ENCODE assay signal across 28 mouse cellular contexts in genomic region chr7:70213970-70214520, GRCm38 (mm10).
DNase-seq lines count a peak whose midpoint lies in the region; ATAC-seq and TF ChIP-seq lines count a peak whose summit lies in the region.
"Had no signal": no experiment of that assay in that cellular context is flagged by ENCODE, and none has a peak within 500 bp of the region (broad histone marks: within the 10 kb centered on the region; RNA-seq: fewer than 3 reads in every experiment).

No protein-coding gene starts in this region.

- no peaks in the 10 kb centered on the region for H3K36me3 ChIP-seq in kidney, postnatal 0 days (ENCODE audit: insufficient read depth, low read length)
- H3K36me3 ChIP-seq in kidney, embryonic 15.5 days, result no peaks in the 10 kb centered on the region
- no peaks in the 10 kb centered on the region for H3K36me3 ChIP-seq in lung, postnatal 0 days (ENCODE audit: insufficient read depth, low read length)
- H3K36me3 ChIP-seq: embryonic facial prominence, embryonic 13.5 days; hindbrain, embryonic 10.5 days; hindbrain, embryonic 15.5 days; liver, embryonic 12.5 days; midbrain, embryonic 13.5 days had no signal

- no peak overlapping the region for H3K4me2 ChIP-seq in kidney, postnatal 0 days (ENCODE audit: low read length)
- H3K4me2 ChIP-seq in kidney, embryonic 15.5 days, result no peak overlapping the region
- no peak overlapping the region for H3K4me2 ChIP-seq in lung, postnatal 0 days (replicated peaks; ENCODE audit: low read depth, low read length)
- H3K4me2 ChIP-seq: embryonic facial prominence, embryonic 13.5 days; hindbrain, embryonic 15.5 days; liver, embryonic 12.5 days; midbrain, embryonic 13.5 days had no signal

- ATAC-seq in kidney, postnatal 0 days (replicated peaks; ENCODE audit: low FRiP score, low read depth), result no peak
- ATAC-seq in kidney, embryonic 15.5 days (replicated peaks; ENCODE audit: low FRiP score), result no peak
- peak; percentile 57 for ATAC-seq in lung, postnatal 0 days
- ATAC-seq: forebrain, embryonic 16.5 days; inflammation-experienced regulatory T-cells, adult 6 months; liver, embryonic 12.5 days; liver, postnatal 0 days; midbrain, embryonic 13.5 days had no signal

- 43% methylated on average over 4 of the region's 4 CpGs for WGBS in kidney, postnatal 0 days
- WGBS in kidney, embryonic 15.5 days, result 52% methylated on average over 4 of the region's 4 CpGs
- WGBS in lung, postnatal 0 days, result 29% methylated on average over 4 of the region's 4 CpGs

- no peak overlapping the region for H3K4me3 ChIP-seq in kidney, postnatal 0 days (replicated peaks; ENCODE audit: low read depth, low read length)
- H3K4me3 ChIP-seq in kidney, embryonic 15.5 days (replicated peaks), result no peak overlapping the region
- H3K4me3 ChIP-seq in lung, postnatal 0 days (ENCODE audit: low read depth, low read length), result no peak overlapping the region
- H3K4me3 ChIP-seq: embryonic facial prominence, embryonic 13.5 days; erythroblast, embryonic 14.5 days; hindbrain, embryonic 10.5 days; hindbrain, embryonic 15.5 days; liver, embryonic 12.5 days; megakaryocyte, embryonic 14.5 days; midbrain, embryonic 13.5 days had no signal

- DNase-seq in kidney, postnatal 0 days (ENCODE audit: low spot score), result peak; percentile 72
- peak; percentile 29 for DNase-seq in lung, postnatal 0 days (ENCODE audit: low spot score)
- no peak for DNase-seq in lung, postnatal 10 days
- DNase-seq in mesoderm, embryonic 11.5 days (ENCODE audit: low read depth, low spot score), result peak; percentile 43
- no peak for DNase-seq in liver
- DNase-seq in spleen, adult 12 weeks (ENCODE audit: low spot score), result no peak
- DNase-seq: adrenal gland, postnatal 25 days; cerebellum, adult 11-12 months; cerebellum, adult 9-11 months; embryo, embryonic 11 days; gastrocnemius, postnatal 10 days; heart, postnatal 14 days; kidney, adult 18-20 months; layer of hippocampus, adult 9-11 months; liver, postnatal 0 days; lung, postnatal 4 days; thymus, adult 18-20 months; thymus, postnatal 25 days had no signal

- H3K9me3 ChIP-seq in kidney, postnatal 0 days (replicated peaks; ENCODE audit: low read length), result no peaks in the 10 kb centered on the region
- H3K9me3 ChIP-seq in kidney, embryonic 15.5 days (replicated peaks), result no peaks in the 10 kb centered on the region
- no peaks in the 10 kb centered on the region for H3K9me3 ChIP-seq in lung, postnatal 0 days (ENCODE audit: low read length)
- H3K9me3 ChIP-seq: embryonic facial prominence, embryonic 13.5 days; hindbrain, embryonic 10.5 days; hindbrain, embryonic 15.5 days; liver, embryonic 12.5 days; megakaryocyte, embryonic 14.5 days; midbrain, embryonic 13.5 days had no signal

- TF ChIP-seq CTCF in kidney, postnatal 0 days (IDR thresholded peaks at IDR 0.05; ENCODE audit: low read depth), result no peak
- TF ChIP-seq CTCF in lung, postnatal 0 days (IDR thresholded peaks at IDR 0.05), result no peak

- no peaks in the 10 kb centered on the region for H3K4me1 ChIP-seq in kidney, postnatal 0 days (replicated peaks; ENCODE audit: insufficient read depth, low read length)
- H3K4me1 ChIP-seq in kidney, embryonic 15.5 days, result no peaks in the 10 kb centered on the region
- no peaks in the 10 kb centered on the region for H3K4me1 ChIP-seq in lung, postnatal 0 days (ENCODE audit: insufficient read depth, low read depth, low read length)
- H3K4me1 ChIP-seq: embryonic facial prominence, embryonic 13.5 days; hindbrain, embryonic 15.5 days; liver, embryonic 12.5 days; megakaryocyte, embryonic 14.5 days; midbrain, embryonic 13.5 days had no signal

- no peak overlapping the region for H3K27ac ChIP-seq in kidney, postnatal 0 days
- H3K27ac ChIP-seq in kidney, embryonic 15.5 days, result no peak overlapping the region
- no peak overlapping the region for H3K27ac ChIP-seq in lung, postnatal 0 days (ENCODE audit: low read length)
- H3K27ac ChIP-seq: embryonic facial prominence, embryonic 13.5 days; hindbrain, embryonic 10.5 days; hindbrain, embryonic 15.5 days; liver, embryonic 12.5 days; midbrain, embryonic 13.5 days had no signal

- H3K27me3 ChIP-seq in kidney, postnatal 0 days (ENCODE audit: insufficient read depth, low read length), result no peaks in the 10 kb centered on the region
- H3K27me3 ChIP-seq in kidney, embryonic 15.5 days, result no peaks in the 10 kb centered on the region
- H3K27me3 ChIP-seq in lung, postnatal 0 days (replicated peaks; ENCODE audit: insufficient read depth, low read length), result no peaks in the 10 kb centered on the region
- H3K27me3 ChIP-seq: embryonic facial prominence, embryonic 13.5 days; hindbrain, embryonic 15.5 days; liver, embryonic 12.5 days; megakaryocyte, embryonic 14.5 days; midbrain, embryonic 13.5 days had no signal

- no peak for TF ChIP-seq EP300 in lung, postnatal 0 days (IDR thresholded peaks at IDR 0.05)

- no peak overlapping the region for H3K9ac ChIP-seq in kidney, postnatal 0 days (ENCODE audit: low read depth, low read length)
- H3K9ac ChIP-seq in kidney, embryonic 15.5 days, result no peak overlapping the region
- no peak overlapping the region for H3K9ac ChIP-seq in lung, postnatal 0 days (replicated peaks; ENCODE audit: low read depth)
- H3K9ac ChIP-seq: embryonic facial prominence, embryonic 13.5 days; hindbrain, embryonic 15.5 days; liver, embryonic 12.5 days; liver, postnatal 0 days; midbrain, embryonic 13.5 days had no signal

Comparison
In these comparisons a context has a peak if more than half of its experiments do, and no peak if none do; other contexts are left out.
1. DNase-seq: peak in kidney, postnatal 0 days (single experiment), lung, postnatal 0 days (single experiment) and mesoderm, embryonic 11.5 days (single experiment); none in lung, postnatal 10 days (single experiment), liver (single experiment) and spleen, adult 12 weeks (single experiment).